ENCODE assay signal across 9 mouse cellular contexts in genomic region chr15:102278726-102279091, GRCm38 (mm10). TPM values are rescaled to one million over a fixed set of nuclear protein-coding genes. Genes with fewer than 3 reads are reported as not detected.
A peak's percentile ranks its signal among the peaks of the same experiment; 100 is the strongest.
DNase-seq lines count a peak whose midpoint lies in the region; ATAC-seq and TF ChIP-seq lines count a peak whose summit lies in the region.
"Had no signal": no experiment of that assay in that cellular context is flagged by ENCODE, and none has a peak within 500 bp of the region (broad histone marks: within the 10 kb centered on the region; RNA-seq: fewer than 3 reads in every experiment).

No protein-coding gene starts in this region.

- peak overlapping the region; percentile 83 for H3K4me2 ChIP-seq in heart, embryonic 16.5 days (ENCODE audit: low read depth, low read length)
- H3K4me2 ChIP-seq in forebrain, embryonic 16.5 days (ENCODE audit: low read length): peak overlapping the region; percentile 98

- ATAC-seq in heart, embryonic 16.5 days (replicated peaks; ENCODE audit: extremely low read depth, insufficient read depth, low FRiP score): no peak
- ATAC-seq in forebrain, embryonic 16.5 days: 0 out of 2 replicates have a peak, but pooled peaks have one; percentile 5

- WGBS in heart, embryonic 16.5 days: 32% methylated on average over 7 of the region's 7 CpGs
- WGBS in forebrain, embryonic 16.5 days: 36% methylated on average over 7 of the region's 7 CpGs
- WGBS in macrophage (ENCODE audit: missing documents): 35% methylated on average over 7 of the region's 7 CpGs

- H3K36me3 ChIP-seq in heart, embryonic 16.5 days (ENCODE audit: control insufficient read depth, insufficient read depth): peaks cover 8% of the 10 kb centered on the region
- H3K36me3 ChIP-seq in ES-E14 (ENCODE audit: control insufficient read depth, insufficient read depth, low read length, poor library complexity, severe bottlenecking) (peaks cover 20% of the 10 kb centered on the region), macrophage (ENCODE audit: inconsistent target) (peaks cover 10% of the 10 kb centered on the region; the same call in 1 of the 2 replicates)
- H3K36me3 ChIP-seq in forebrain, embryonic 16.5 days (ENCODE audit: control insufficient read depth, insufficient read depth): peaks cover 8% of the 10 kb centered on the region

- no peak for DNase-seq in heart, adult 9 months (ENCODE audit: low spot score in 2 of 2)
- DNase-seq in ES-E14 (ENCODE audit: low read depth, low spot score): no peak
- no peak for DNase-seq in ovary, postnatal 14 days (ENCODE audit: low spot score)
- no peak for DNase-seq in gastrocnemius, postnatal 25 days
- DNase-seq in retina, postnatal 1 day: no peak

- no peaks in the 10 kb centered on the region for H3K9me3 ChIP-seq in heart, embryonic 16.5 days (replicated peaks; ENCODE audit: control insufficient read depth, low read length)
- no peaks in the 10 kb centered on the region for H3K9me3 ChIP-seq in ES-E14 (ENCODE audit: control insufficient read depth, insufficient read depth, low read depth, low read length)
- H3K9me3 ChIP-seq in forebrain, embryonic 16.5 days (ENCODE audit: control insufficient read depth, low read length): no peaks in the 10 kb centered on the region

- in situ Hi-C loops in ES-E14 (cut with MboI; ENCODE audit: low sequenced_read_pairs in 2 of 2, unreplicated experiment in 2 of 2): no loop called here

- H3K27me3 ChIP-seq in heart, embryonic 16.5 days (ENCODE audit: control insufficient read depth, insufficient read depth, low read length): no peaks in the 10 kb centered on the region
- no peaks in the 10 kb centered on the region for H3K27me3 ChIP-seq in forebrain, embryonic 16.5 days (replicated peaks; ENCODE audit: control insufficient read depth, insufficient read depth, low read length)

- H3K9ac ChIP-seq in heart, embryonic 16.5 days (ENCODE audit: low read length): peak overlapping the region; percentile 94
- peak overlapping the region; percentile 86 for H3K9ac ChIP-seq in ES-E14 (ENCODE audit: insufficient read depth, low read depth, low read length, poor library complexity, severe bottlenecking)
- H3K9ac ChIP-seq in forebrain, embryonic 16.5 days (replicated peaks; ENCODE audit: low read depth, low read length): peak overlapping the region; percentile 86

- peak overlapping the region; percentile 90 for H3K27ac ChIP-seq in heart, embryonic 16.5 days (ENCODE audit: low read length)
- H3K27ac ChIP-seq in ES-E14 (ENCODE audit: insufficient read depth, low read depth, low read length, poor library complexity, severe bottlenecking) (peak overlapping the region; percentile 91), macrophage (peak overlapping the region; percentile 60)
- peak overlapping the region; percentile 68 for H3K27ac ChIP-seq in forebrain, embryonic 16.5 days (ENCODE audit: low read length)

- peak overlapping the region; percentile 95 for H3K4me3 ChIP-seq in heart, embryonic 16.5 days (ENCODE audit: low read length)
- H3K4me3 ChIP-seq in ES-E14 (ENCODE audit: insufficient read depth in 1 of 2, low read depth in 1 of 2, low read length in 2 of 2, poor library complexity in 1 of 2, severe bottlenecking in 1 of 2) (peak overlapping the region; percentile 97 to 99), macrophage (ENCODE audit: inconsistent target) (peak overlapping the region; percentile 61)
- H3K4me3 ChIP-seq in forebrain, embryonic 16.5 days (replicated peaks; ENCODE audit: low read length): peak overlapping the region; percentile 82

- H3K79me2 ChIP-seq in macrophage (ENCODE audit: inconsistent target): peaks cover 27% of the 10 kb centered on the region

- peaks cover 13% of the 10 kb centered on the region for H3K4me1 ChIP-seq in heart, embryonic 16.5 days (ENCODE audit: control insufficient read depth, insufficient read depth, low read length)
- H3K4me1 ChIP-seq in ES-E14 (ENCODE audit: control insufficient read depth in 2 of 2, insufficient read depth in 2 of 2, low read length in 2 of 2, poor library complexity in 1 of 2): peaks cover 5 to 22% of the 10 kb centered on the region in 2 experiments; a peak in 3 of 4 replicates
- peaks cover 15% of the 10 kb centered on the region for H3K4me1 ChIP-seq in forebrain, embryonic 16.5 days (replicated peaks; ENCODE audit: control insufficient read depth, insufficient read depth, low read length)

TF ChIP-seq in ES-E14, 5 proteins besides CTCF, POLR2A, EP300 and RAD21:
- TF ChIP-seq CHD2 (IDR thresholded peaks at IDR 0.05; ENCODE audit: low read depth, low read length) (no peak), MAFK (IDR thresholded peaks at IDR 0.05; ENCODE audit: insufficient read depth, low read depth, low read length) (no peak), ZNF384 (IDR thresholded peaks at IDR 0.05; ENCODE audit: low read depth, low read length) (peak; percentile 76)

RNA-seq across cellular contexts. Expression of gene Mfsd5, which starts 0.5 kb away (rescaled TPM):
- polyA plus RNA-seq in heart, embryonic 16.5 days (2015; fragmentation: Nextera tagmentation; extraction: Ambion mirVana): 43.8 and 49.4 TPM in 2 replicates
- 89.9 and 95.7 TPM in 2 replicates for total RNA-seq in ES-E14 (2012; rRNA removed)
- polyA plus RNA-seq in forebrain, embryonic 16.5 days (2015; fragmentation: Nextera tagmentation; extraction: Ambion mirVana): 50.6 and 52.8 TPM in 2 replicates
- 10 to 100 TPM in 4 of 26 experiments, 1 to 10 TPM in 22; 2.6 to 13.6 (median 6.1) TPM for total RNA-seq in macrophage (2018; cell fraction: chromatin; rRNA removed)
- total RNA-seq in macrophage (2018; cell fraction: cytosol; rRNA removed): 100 to 1,000 TPM in 1 of 26 experiments, 10 to 100 TPM in 25; 52.1 to 102 (median 74.8) TPM
- 10 to 100 TPM; 13.5 to 78.9 (median 54.2) TPM for total RNA-seq in macrophage (2018; cell fraction: nucleus; rRNA removed)
- polyA plus RNA-seq in macrophage (2018): 49.9 to 84.0 TPM (median 66.7 TPM) in 3 replicates
- 10 to 100 TPM; 12.1 to 14.1 TPM for total RNA-seq in gastrocnemius, postnatal 25 days (2021)

RNA-seq across cellular contexts. Expression of gene Gm9918, which starts 8.3 kb away (rescaled TPM):
- polyA plus RNA-seq in heart, embryonic 16.5 days (2015; fragmentation: Nextera tagmentation; extraction: Ambion mirVana): 0.11 and 0.12 TPM in 2 replicates
- 0.45 and 1.0 TPM in 2 replicates for total RNA-seq in ES-E14 (2012; rRNA removed)
- 0.11 TPM in 1 of 2 replicates, not detected in the other for polyA plus RNA-seq in forebrain, embryonic 16.5 days (2015; fragmentation: Nextera tagmentation; extraction: Ambion mirVana)
- not detected for total RNA-seq in macrophage (2018; cell fraction: chromatin; rRNA removed)
- total RNA-seq in macrophage (2018; cell fraction: cytosol; rRNA removed): not detected
- total RNA-seq in macrophage (2018; cell fraction: nucleus; rRNA removed): not detected
- not detected in 3 replicates for polyA plus RNA-seq in macrophage (2018)
- not detected for total RNA-seq in gastrocnemius, postnatal 25 days (2021)
- total RNA-seq: gastrocnemius, postnatal 4 days had no signal

RNA-seq across cellular contexts. Expression of gene Espl1, which starts 17.4 kb away (rescaled TPM):
- polyA plus RNA-seq in heart, embryonic 16.5 days (2015; fragmentation: Nextera tagmentation; extraction: Ambion mirVana): 18.2 and 21.1 TPM in 2 replicates
- total RNA-seq in ES-E14 (2012; rRNA removed): 84.1 TPM in 2 replicates
- 10.9 and 11.7 TPM in 2 replicates for polyA plus RNA-seq in forebrain, embryonic 16.5 days (2015; fragmentation: Nextera tagmentation; extraction: Ambion mirVana)
- 10 to 100 TPM in 9 of 26 experiments, 1 to 10 TPM in 17; 1.8 to 32.0 (median 8.2) TPM for total RNA-seq in macrophage (2018; cell fraction: chromatin; rRNA removed)
- total RNA-seq in macrophage (2018; cell fraction: cytosol; rRNA removed): 1 to 10 TPM in 24 of 26 experiments, under 1 TPM in 2; 0.81 to 8.2 (median 3.1) TPM
- total RNA-seq in macrophage (2018; cell fraction: nucleus; rRNA removed): 10 to 100 TPM in 3 of 26 experiments, 1 to 10 TPM in 23; 1.3 to 19.0 (median 5.7) TPM
- 1.0 to 5.7 TPM (median 3.5 TPM) in 3 replicates for polyA plus RNA-seq in macrophage (2018)
- 1 to 10 TPM in 1 of 2 experiments, under 1 TPM in 1; 0.51 to 1.4 TPM for total RNA-seq in gastrocnemius, postnatal 25 days (2021)

RNA-seq across cellular contexts. Expression of gene Rarg, which starts 21.4 kb away (rescaled TPM):
- polyA plus RNA-seq in heart, embryonic 16.5 days (2015; fragmentation: Nextera tagmentation; extraction: Ambion mirVana): 8.9 and 11.8 TPM in 2 replicates
- total RNA-seq in ES-E14 (2012; rRNA removed): 101 and 115 TPM in 2 replicates
- 6.4 and 8.0 TPM in 2 replicates for polyA plus RNA-seq in forebrain, embryonic 16.5 days (2015; fragmentation: Nextera tagmentation; extraction: Ambion mirVana)
- 10 to 100 TPM in 25 of 26 experiments, 1 to 10 TPM in 1; 9.2 to 63.4 (median 21.5) TPM for total RNA-seq in macrophage (2018; cell fraction: chromatin; rRNA removed)
- total RNA-seq in macrophage (2018; cell fraction: cytosol; rRNA removed): 10 to 100 TPM in 25 of 26 experiments, 1 to 10 TPM in 1; 9.0 to 21.1 (median 17.2) TPM
- total RNA-seq in macrophage (2018; cell fraction: nucleus; rRNA removed): 10 to 100 TPM; 14.7 to 49.4 (median 23.3) TPM
- polyA plus RNA-seq in macrophage (2018): 4.7 to 19.6 TPM (median 7.5 TPM) in 3 replicates
- total RNA-seq in gastrocnemius, postnatal 25 days (2021): 1 to 10 TPM; 9.3 to 9.8 TPM

RNA-seq across cellular contexts. Expression of gene Itgb7, which starts 47.0 kb away (rescaled TPM):
- polyA plus RNA-seq in heart, embryonic 16.5 days (2015; fragmentation: Nextera tagmentation; extraction: Ambion mirVana): 3.9 and 6.9 TPM in 2 replicates
- 34.0 and 93.0 TPM in 2 replicates for total RNA-seq in ES-E14 (2012; rRNA removed)
- 0.73 and 1.0 TPM in 2 replicates for polyA plus RNA-seq in forebrain, embryonic 16.5 days (2015; fragmentation: Nextera tagmentation; extraction: Ambion mirVana)
- total RNA-seq in macrophage (2018; cell fraction: chromatin; rRNA removed): 10 to 100 TPM in 1 of 26 experiments, 1 to 10 TPM in 25; 1.1 to 10.8 (median 4.2) TPM
- total RNA-seq in macrophage (2018; cell fraction: cytosol; rRNA removed): 10 to 100 TPM in 10 of 26 experiments, 1 to 10 TPM in 16; 5.1 to 12.2 (median 8.6) TPM
- total RNA-seq in macrophage (2018; cell fraction: nucleus; rRNA removed): 10 to 100 TPM in 24 of 26 experiments, 1 to 10 TPM in 2; 8.5 to 27.7 (median 18.2) TPM
- polyA plus RNA-seq in macrophage (2018): 3.5 to 14.3 TPM (median 5.0 TPM) in 3 replicates
- 1 to 10 TPM in 1 of 2 experiments, under 1 TPM in 1; 0.41 to 1.2 TPM for total RNA-seq in gastrocnemius, postnatal 25 days (2021)
